Mouse (Mus musculus): ENCODE measurements at regions not wholly inside any gene's neighbourhood (a gene's known extent, or its start where the extent isn't known, plus 50 kb on each side); places are given as distances from the start of the nearest gene placed in this dataset.

- no peak for TF ChIP-seq CTCF (IDR thresholded peaks at IDR 0.05; ENCODE audit: low read depth, low read length)
- no peak for TF ChIP-seq GATA1 (IDR thresholded peaks at IDR 0.05; ENCODE audit: borderline replicate concordance, low read length)
Observed at GRCm38 (mm10) chr2:117765572-117765971, 346.1 kb upstream of the Thbs1 start.

All from G1E (cell line).